Mouse (Mus musculus) spleen, postnatal 10 days (tissue): ENCODE data around the gene Cx3cl1.
A peak's percentile ranks its signal among the peaks of the same experiment; 100 is the strongest.

Experiments
- DNase-seq, 2 experiments: peaks; one replicate each; pipeline ENCODE4 v3.0.0; 2021 to 2022; ENCODE audit warnings: low spot score in 2 of 2

The Cx3cl1 gene

GRCm38 (mm10) chr8:94773700-94774171 lies 1.9 kb downstream of the Cx3cl1 start:
- DNase-seq, result no peak

DNA sequence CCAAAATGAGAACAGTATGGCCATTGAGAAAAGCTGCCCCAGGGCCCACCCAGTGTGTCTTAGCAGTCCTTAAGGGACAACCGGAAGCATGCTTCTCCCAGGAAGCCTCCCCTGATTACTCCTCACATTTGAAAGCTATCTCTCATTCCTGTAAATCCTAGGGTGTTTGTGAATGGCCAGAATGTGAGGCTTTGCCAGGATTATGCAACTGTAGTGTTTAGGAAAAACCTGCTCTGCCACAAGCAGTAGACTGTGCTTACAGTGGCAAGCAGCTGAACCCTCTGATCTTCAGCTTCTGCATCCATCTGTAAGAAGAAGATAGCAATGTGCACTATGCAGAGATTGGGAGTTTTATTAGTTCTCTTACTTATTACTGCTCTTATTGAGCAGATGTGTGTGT lies 2.8 kb downstream of the Cx3cl1 start:
- no peak for DNase-seq

DNA sequence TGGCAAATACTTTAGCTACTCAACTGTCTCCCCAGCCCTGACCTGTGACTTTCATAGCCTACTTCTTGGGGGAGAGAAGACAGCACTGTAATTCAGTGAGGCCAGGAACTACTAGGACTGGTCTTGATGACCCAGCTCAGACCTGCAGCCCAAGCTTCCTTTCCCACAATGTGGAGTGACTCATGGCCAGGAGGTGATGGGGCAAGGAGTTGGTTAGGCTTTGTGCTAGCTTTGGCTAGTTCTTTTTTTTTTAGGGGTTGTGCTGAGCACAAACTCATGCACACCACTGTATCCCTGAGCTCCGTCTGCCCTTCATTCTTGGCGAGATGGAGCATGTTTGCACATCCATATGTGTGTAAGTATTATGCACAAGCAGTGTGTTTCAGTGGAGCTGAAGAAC lies 4.5 kb downstream of the Cx3cl1 start:
- no peak for DNase-seq

- DNase-seq, result no peak
Measured at GRCm38 (mm10) chr8:94778036-94778435, 6.2 kb downstream of the Cx3cl1 start.

GRCm38 (mm10) chr8:94778473-94778872 lies 6.7 kb downstream of the Cx3cl1 start:
- DNase-seq, result no peak

- no peak for DNase-seq
Measured at GRCm38 (mm10) chr8:94778895-94779533, 7.2 kb downstream of the Cx3cl1 start.

DNA sequence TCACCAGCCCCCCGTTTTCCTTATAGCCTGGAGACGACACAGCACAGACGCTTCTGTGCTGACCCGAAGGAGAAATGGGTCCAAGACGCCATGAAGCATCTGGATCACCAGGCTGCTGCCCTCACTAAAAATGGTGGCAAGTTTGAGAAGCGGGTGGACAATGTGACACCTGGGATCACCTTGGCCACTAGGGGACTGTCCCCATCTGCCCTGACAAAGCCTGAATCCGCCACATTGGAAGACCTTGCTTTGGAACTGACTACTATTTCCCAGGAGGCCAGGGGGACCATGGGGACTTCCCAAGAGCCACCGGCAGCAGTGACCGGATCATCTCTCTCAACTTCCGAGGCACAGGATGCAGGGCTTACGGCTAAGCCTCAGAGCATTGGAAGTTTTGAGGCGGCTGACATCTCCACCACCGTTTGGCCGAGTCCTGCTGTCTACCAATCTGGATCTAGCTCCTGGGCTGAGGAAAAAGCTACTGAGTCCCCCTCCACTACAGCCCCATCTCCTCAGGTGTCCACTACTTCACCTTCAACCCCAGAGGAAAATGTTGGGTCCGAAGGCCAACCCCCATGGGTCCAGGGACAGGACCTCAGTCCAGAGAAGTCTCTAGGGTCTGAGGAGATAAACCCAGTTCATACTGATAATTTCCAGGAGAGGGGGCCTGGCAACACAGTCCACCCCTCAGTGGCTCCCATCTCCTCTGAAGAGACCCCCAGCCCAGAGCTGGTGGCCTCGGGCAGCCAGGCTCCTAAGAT lies 7.9 kb downstream of the Cx3cl1 start:
- no peak for DNase-seq

GRCm38 (mm10) chr8:94780491-94781154 lies 8.8 kb downstream of the Cx3cl1 start:
- DNase-seq, result no peak

- no peak for DNase-seq
Measured at GRCm38 (mm10) chr8:94781155-94781837, 9.5 kb downstream of the Cx3cl1 start.

- DNase-seq, result no peak
Measured at GRCm38 (mm10) chr8:94781838-94782235, 10.0 kb downstream of the Cx3cl1 start.

- DNase-seq, result no peak
Measured at GRCm38 (mm10) chr8:94783890-94784289, 12.1 kb downstream of the Cx3cl1 start.

GRCm38 (mm10) chr8:94785247-94785985 lies 13.6 kb downstream of the Cx3cl1 start:
- DNase-seq, result peak; percentile 74 to 87

GRCm38 (mm10) chr8:94785995-94786595 lies 14.3 kb downstream of the Cx3cl1 start:
- DNase-seq, result no peak

DNA sequence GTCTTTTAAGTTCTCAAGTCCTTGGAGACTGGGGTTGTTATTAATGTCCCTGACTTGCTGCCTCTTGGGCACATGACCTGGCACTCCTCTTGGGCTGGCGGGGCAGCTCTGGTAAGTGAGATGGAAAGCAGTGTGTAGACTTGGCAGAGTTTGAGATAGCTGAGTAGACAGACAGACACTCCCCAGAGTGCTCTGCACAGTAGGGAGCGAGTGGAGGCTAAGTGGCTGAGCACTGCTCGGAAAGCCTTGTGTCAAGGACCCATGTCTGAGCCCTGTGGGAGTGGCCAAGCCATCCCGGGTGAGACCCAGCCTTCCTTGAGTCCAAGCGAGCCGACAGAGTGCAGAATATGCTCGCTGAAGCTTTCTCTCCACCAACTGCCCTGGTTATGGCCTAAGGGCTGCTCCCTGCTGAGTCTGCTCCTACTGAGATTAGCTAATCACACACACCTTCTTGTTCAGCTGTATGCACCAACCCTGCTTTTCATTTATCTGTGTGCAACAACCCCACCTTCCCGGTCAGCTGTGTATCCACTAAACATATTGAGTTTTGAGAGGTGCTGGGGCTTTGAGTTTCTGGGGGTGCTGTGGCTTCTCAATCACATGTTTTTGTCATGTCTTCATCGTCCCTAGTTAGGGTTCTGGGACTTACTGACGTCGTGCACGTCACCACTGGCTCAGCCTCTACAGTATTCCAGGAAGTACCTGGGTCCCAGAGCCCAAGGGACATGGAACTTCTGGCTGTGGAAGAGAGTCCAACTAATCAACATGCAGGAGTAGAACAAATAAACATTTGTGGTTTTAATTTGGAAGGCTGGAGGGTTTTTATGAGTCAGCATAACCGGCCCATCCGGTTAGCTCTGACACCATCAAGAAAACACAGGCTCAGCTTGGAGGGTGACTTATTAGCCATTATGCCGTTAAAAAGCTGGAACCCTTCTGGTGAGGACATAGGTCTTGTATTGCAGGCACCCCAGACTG lies 16.0 kb downstream of the Cx3cl1 start:
- DNase-seq, result peak; percentile 84

- DNase-seq, result no peak
Measured at GRCm38 (mm10) chr8:94789256-94789955, 17.6 kb downstream of the Cx3cl1 start.

- no peak for DNase-seq
Measured at GRCm38 (mm10) chr8:94794368-94794767, 22.6 kb downstream of the Cx3cl1 start.

DNA sequence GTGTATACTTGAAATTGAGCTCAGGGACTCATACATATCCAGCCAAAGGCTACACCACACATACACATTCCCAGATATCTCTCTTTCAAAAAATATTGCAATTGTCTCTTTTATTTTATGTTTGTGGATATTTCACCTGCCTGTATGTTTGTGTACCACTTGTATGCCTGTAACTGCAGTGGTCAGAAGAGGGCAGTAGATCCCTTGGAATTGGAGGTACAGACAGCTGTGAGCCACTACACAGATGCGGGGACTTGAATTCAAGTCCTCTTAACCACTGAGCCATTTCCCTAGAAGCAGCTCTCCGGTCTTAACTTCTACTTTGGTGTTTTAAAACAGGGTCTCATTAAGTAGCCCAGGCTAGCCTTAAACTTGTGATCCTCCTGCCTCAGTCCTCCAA lies 23.0 kb downstream of the Cx3cl1 start:
- DNase-seq, result no peak

- peak in 1 of 2 experiments; percentile 66 for DNase-seq
Measured at GRCm38 (mm10) chr8:94800278-94800968, 28.6 kb downstream of the Cx3cl1 start.
